Mouse (Mus musculus): ENCODE measurements at regions not wholly inside any gene's neighbourhood (a gene's known extent, or its start where the extent isn't known, plus 50 kb on each side); places are given as distances from the start of the nearest gene placed in this dataset.

DNA sequence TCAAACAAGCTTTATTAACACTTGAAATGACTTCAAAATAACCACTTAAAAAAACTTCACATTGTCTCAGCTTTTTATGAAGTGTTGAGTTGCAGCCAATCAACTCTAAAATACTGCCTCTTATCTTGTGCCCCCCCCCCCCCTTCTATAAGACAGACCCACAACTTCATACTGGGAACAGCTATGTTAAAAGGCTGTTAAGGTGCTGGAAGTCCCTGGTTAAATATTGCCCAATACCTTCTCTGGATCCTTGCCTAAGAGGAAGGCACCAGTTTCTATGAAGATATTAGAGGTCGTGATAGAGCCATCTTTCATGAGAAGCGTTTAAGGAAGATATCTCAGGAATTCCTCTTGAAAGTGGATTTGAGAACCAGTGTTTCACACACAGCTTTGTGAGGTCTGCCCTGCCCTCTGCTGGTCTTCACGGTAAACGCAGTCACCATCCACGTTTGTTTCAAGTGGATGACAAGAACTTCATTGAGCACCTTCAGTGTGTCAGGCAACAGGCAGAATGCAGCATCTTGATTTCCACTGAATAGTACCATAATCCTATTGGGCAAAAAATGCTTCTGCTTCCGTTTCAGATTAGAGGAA is 75.2 kb upstream of the Arntl start:
- under 1% methylated on average over 6 of the region's 6 CpGs for WGBS
- H3K27ac ChIP-seq (ENCODE audit: control insufficient read depth, insufficient read depth, low read depth, low read length, poor library complexity) = no peak overlapping the region
- H3K4me1 ChIP-seq (ENCODE audit: control insufficient read depth, insufficient read depth, low read length) = no peaks in the 10 kb centered on the region
- TF ChIP-seq CTCF (IDR thresholded peaks at IDR 0.05; ENCODE audit: control insufficient read depth, insufficient read depth, low read length) = peak; percentile 82
- TF ChIP-seq POLR2A (IDR thresholded peaks at IDR 0.05; ENCODE audit: borderline replicate concordance, control insufficient read depth, low read depth, low read length) = no peak
- no peak overlapping the region for H3K4me3 ChIP-seq (replicated peaks; ENCODE audit: control insufficient read depth, low read depth, low read length)

DNA sequence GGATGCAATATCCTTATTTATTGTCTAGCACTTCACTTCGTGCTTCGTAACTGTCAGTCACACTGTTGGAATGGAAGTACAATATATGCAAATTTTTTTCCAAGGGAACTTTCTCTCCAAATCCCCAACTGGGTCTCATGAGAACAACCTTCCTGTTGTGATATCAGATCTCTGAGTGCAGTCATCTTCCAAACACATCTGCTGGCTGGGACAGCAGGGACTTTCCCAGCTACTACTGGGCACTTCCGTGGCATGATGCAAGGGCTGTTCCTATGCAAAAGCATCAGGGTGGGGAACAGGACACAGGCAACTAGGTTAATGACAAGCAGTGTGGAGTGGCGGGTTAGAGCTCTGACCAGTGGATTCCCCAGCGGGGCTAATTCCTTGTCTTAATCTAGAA is 73.4 kb upstream of the Arntl start:
- TF ChIP-seq POLR2A (IDR thresholded peaks at IDR 0.05; ENCODE audit: borderline replicate concordance, control insufficient read depth, low read depth, low read length) = no peak
- no peak for TF ChIP-seq CTCF (IDR thresholded peaks at IDR 0.05; ENCODE audit: control insufficient read depth, insufficient read depth, low read length)
- no peak overlapping the region for H3K4me3 ChIP-seq (replicated peaks; ENCODE audit: control insufficient read depth, low read depth, low read length)
- 68% methylated on average over 5 of the region's 5 CpGs for WGBS
- H3K27ac ChIP-seq (ENCODE audit: control insufficient read depth, insufficient read depth, low read depth, low read length, poor library complexity) = no peak overlapping the region
- no peaks in the 10 kb centered on the region for H3K4me1 ChIP-seq (ENCODE audit: control insufficient read depth, insufficient read depth, low read length)

DNA sequence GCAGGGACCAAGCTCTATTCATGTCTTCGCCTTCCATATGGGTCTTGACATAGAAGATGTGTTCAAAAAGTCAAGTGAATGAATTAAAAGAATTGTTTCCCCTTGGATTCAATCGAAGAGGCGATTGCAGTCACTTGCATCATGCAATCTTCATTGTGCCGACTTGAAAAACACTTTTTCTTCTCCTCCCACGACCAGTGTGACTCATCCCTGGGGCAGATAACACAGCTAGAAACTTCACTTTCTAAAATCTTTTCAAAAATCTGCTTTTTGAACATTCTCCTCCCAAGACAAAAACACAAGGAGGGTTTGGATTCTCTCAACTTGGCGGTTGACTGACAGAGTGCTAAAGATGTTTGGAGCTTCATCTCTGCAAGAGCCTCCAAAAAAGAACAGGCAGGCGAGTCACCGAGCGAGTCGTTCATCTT is 67.2 kb upstream of the Arntl start:
- 74% methylated on average over 10 of the region's 10 CpGs for WGBS
- Histone ChIP-seq H3K4me3 (replicated peaks; ENCODE audit: control insufficient read depth, low read depth, low read length) (no peak overlapping the region), H3K4me1 (ENCODE audit: control insufficient read depth, insufficient read depth, low read length) (no peaks in the 10 kb centered on the region), H3K27ac (ENCODE audit: control insufficient read depth, insufficient read depth, low read depth, low read length, poor library complexity) (no peak overlapping the region)
- no peak for TF ChIP-seq POLR2A (IDR thresholded peaks at IDR 0.05; ENCODE audit: borderline replicate concordance, control insufficient read depth, low read depth, low read length)

DNA sequence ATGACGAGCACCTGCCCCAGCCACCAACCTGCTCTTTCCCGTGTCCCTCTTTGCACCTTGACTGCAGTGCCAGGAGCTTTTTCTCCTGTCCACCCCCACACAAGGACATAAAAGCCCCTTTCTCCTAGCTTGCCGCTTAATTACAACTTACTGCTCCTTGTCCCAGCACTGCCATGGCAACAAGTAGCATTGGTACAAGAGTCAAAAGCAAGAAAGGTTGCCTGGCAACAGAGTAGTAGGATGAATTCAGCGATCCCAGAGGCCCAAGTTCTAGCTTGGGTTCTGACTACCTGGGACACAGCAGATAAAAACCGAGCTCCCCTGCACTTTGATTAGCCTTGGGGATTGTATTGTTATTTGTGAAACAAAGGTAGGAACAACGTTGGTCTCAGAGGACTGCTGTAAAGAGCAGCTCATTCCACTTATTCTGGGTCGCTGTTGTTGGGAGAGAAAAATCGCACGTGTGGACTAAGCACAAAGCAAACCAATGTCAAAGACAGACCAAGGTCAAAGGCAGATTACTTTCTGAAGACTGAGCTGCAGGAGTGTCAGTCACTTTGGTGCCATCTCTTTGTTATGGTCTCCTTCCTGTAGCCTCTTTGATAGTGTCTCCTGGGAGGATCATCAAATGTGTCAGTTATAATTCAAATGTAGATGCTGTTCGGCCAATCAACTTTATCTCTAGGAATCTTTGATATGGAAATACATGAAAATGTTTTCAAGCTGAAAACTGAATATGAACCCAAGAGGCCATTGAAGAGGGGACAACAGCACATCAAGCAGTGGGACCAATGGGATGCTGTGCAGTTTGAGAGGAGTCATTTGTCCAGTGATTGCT is 65.2 kb upstream of the Arntl start:
- Histone ChIP-seq H3K4me1 (ENCODE audit: control insufficient read depth, insufficient read depth, low read length) (no peaks in the 10 kb centered on the region), H3K4me3 (replicated peaks; ENCODE audit: control insufficient read depth, low read depth, low read length) (no peak overlapping the region), H3K27ac (ENCODE audit: control insufficient read depth, insufficient read depth, low read depth, low read length, poor library complexity) (no peak overlapping the region)
- TF ChIP-seq POLR2A (IDR thresholded peaks at IDR 0.05; ENCODE audit: borderline replicate concordance, control insufficient read depth, low read depth, low read length) (no peak), CTCF (IDR thresholded peaks at IDR 0.05; ENCODE audit: control insufficient read depth, insufficient read depth, low read length) (no peak)
- WGBS = 53% methylated on average over 10 of the region's 10 CpGs

DNA sequence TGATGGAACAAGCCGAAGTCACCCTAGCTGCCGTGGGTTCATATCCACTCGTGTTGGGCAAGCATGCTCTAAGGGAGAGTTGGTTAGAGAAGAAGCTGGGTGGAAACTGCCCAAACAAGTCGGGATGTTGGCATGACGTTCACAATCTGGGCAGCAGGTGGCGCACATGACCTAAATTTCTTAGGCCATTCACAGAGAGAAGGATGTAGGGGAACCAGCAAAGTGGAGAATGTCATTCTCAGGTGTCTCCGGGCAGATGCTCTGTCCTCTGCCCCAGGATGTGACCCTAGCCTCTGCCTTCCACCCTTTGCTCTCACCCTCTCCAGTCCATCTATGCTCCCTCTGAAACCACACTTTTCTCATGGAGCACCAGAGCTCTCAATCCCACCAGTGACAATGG is 63.7 kb upstream of the Arntl start:
- H3K27ac ChIP-seq (ENCODE audit: control insufficient read depth, insufficient read depth, low read depth, low read length, poor library complexity) = no peak overlapping the region
- H3K4me1 ChIP-seq (ENCODE audit: control insufficient read depth, insufficient read depth, low read length) = no peaks in the 10 kb centered on the region
- WGBS = 4% methylated on average over 7 of the region's 7 CpGs
- H3K4me3 ChIP-seq (replicated peaks; ENCODE audit: control insufficient read depth, low read depth, low read length) = no peak overlapping the region
- TF ChIP-seq POLR2A (IDR thresholded peaks at IDR 0.05; ENCODE audit: borderline replicate concordance, control insufficient read depth, low read depth, low read length) (no peak), CTCF (IDR thresholded peaks at IDR 0.05; ENCODE audit: control insufficient read depth, insufficient read depth, low read length) (peak; percentile 81)

DNA sequence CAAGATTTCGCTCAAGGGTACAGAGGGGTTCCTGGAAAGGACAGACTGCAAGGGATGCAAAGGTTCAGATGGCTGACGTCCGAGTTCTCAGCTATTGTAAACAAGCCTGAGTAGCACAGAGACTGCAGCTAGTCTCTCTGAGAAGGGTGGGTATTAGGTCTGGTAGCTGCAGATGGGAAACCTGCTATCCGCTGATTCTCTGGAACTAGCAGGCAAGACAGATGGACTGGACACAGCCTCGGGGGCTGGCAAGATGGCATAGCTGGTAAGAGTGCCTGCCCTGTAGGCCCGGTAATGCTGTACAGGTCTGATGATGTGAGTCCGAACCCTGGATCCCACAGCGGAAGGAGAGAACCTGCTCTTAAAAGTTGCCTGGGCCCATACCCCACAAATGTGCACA is 62.2 kb upstream of the Arntl start:
- 84% methylated on average over 8 of the region's 8 CpGs for WGBS
- Histone ChIP-seq H3K4me1 (ENCODE audit: control insufficient read depth, insufficient read depth, low read length) (no peaks in the 10 kb centered on the region), H3K4me3 (replicated peaks; ENCODE audit: control insufficient read depth, low read depth, low read length) (no peak overlapping the region), H3K27ac (ENCODE audit: control insufficient read depth, insufficient read depth, low read depth, low read length, poor library complexity) (no peak overlapping the region)
- no peak for TF ChIP-seq POLR2A (IDR thresholded peaks at IDR 0.05; ENCODE audit: borderline replicate concordance, control insufficient read depth, low read depth, low read length)

DNA sequence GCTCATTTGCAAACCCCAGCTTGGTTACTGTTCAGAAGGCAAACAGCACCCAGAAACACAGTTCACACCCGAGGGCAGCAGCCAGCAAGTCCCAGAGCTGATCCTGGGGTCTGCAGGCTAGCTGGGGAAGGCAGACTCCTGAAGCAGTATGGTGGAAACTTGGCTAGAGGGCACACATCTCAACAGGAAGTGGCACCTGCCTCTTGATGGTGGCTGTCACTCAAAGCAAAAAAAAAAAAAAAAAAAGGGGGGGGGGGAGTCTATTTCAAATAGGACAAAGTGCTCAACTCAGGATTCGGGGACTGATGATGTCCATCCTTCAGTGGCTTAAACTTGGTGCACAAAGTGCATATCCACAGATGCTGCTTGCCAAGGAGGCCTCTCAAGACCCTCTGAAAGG is 61.2 kb upstream of the Arntl start:
- Histone ChIP-seq H3K4me1 (ENCODE audit: control insufficient read depth, insufficient read depth, low read length) (no peaks in the 10 kb centered on the region), H3K27ac (ENCODE audit: control insufficient read depth, insufficient read depth, low read depth, low read length, poor library complexity) (no peak overlapping the region), H3K4me3 (replicated peaks; ENCODE audit: control insufficient read depth, low read depth, low read length) (no peak overlapping the region)
- WGBS = 50% methylated on average over 2 of the region's 2 CpGs
- TF ChIP-seq POLR2A (IDR thresholded peaks at IDR 0.05; ENCODE audit: borderline replicate concordance, control insufficient read depth, low read depth, low read length) (no peak), CTCF (IDR thresholded peaks at IDR 0.05; ENCODE audit: control insufficient read depth, insufficient read depth, low read length) (no peak)

DNA sequence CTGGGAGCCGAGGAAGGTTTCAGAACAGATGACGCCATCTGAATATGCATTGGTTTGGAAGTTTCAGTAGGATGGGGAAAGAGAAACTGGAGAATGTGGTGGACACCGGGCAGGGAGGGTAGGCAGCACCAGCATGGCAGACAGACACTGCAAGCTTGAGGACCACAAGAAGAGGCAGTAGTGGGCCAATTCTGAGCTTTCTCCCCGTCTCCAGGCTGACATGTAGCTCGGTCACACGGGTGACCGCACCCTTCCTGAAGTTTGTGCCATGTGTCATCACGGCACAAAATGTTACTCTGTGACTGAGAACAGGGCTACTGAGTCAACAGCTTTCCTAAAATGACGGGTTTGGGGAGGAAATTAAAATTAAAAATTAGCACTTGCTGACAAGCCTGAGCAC is 60.7 kb upstream of the Arntl start:
- no peak for TF ChIP-seq POLR2A (IDR thresholded peaks at IDR 0.05; ENCODE audit: borderline replicate concordance, control insufficient read depth, low read depth, low read length)
- no peak for TF ChIP-seq CTCF (IDR thresholded peaks at IDR 0.05; ENCODE audit: control insufficient read depth, insufficient read depth, low read length)
- 68% methylated on average over 9 of the region's 9 CpGs for WGBS
- Histone ChIP-seq H3K27ac (ENCODE audit: control insufficient read depth, insufficient read depth, low read depth, low read length, poor library complexity) (no peak overlapping the region), H3K4me1 (ENCODE audit: control insufficient read depth, insufficient read depth, low read length) (no peaks in the 10 kb centered on the region), H3K4me3 (replicated peaks; ENCODE audit: control insufficient read depth, low read depth, low read length) (no peak overlapping the region)

Measured in bone marrow, adult 2 months (tissue).